Mouse (Mus musculus) testis, adult 2 months (tissue): ENCODE measurements around the gene Dnmt3b. TPM values are rescaled to one million over a fixed set of nuclear protein-coding genes. Genes with fewer than 3 reads are reported as not detected.

ENCODE experiments used
- H3K27ac ChIP-seq: fragments of 200-500 bp; 2 replicates; pipeline ENCODE4 v1.5.1; 2012; ENCODE audit warnings: low read depth, low read length; ENCODE audit not compliant: control insufficient read depth, insufficient read depth
- H3K27me3 ChIP-seq: fragments of 200-500 bp; 2 replicates; pipeline ENCODE4 v1.6.1; 2012; ENCODE audit warnings: mild to moderate bottlenecking, low read length, moderate library complexity; ENCODE audit not compliant: control insufficient read depth, insufficient read depth
- H3K36me3 ChIP-seq: fragments of 200-500 bp; 2 replicates; pipeline ENCODE4 v1.6.1; 2012; ENCODE audit warnings: mild to moderate bottlenecking, low read length; ENCODE audit not compliant: control insufficient read depth, insufficient read depth
- H3K4me1 ChIP-seq: fragments of 200-500 bp; 2 replicates; pipeline ENCODE4 v1.6.1; 2012; ENCODE audit warnings: low read length; ENCODE audit not compliant: control insufficient read depth, insufficient read depth
- H3K4me3 ChIP-seq: fragments of 200-500 bp; 2 replicates; pipeline ENCODE4 v1.5.1; 2012; ENCODE audit warnings: low read depth, mild to moderate bottlenecking, low read length, moderate library complexity, mixed read lengths; ENCODE audit not compliant: control insufficient read depth
- CTCF ChIP-seq: fragments of 200-500 bp; IDR thresholded peaks from 2 replicates; pipeline ENCODE4 v1.5.1; 2012; ENCODE audit warnings: low read depth, mild to moderate bottlenecking, inconsistent platforms, low read length, moderate library complexity; ENCODE audit not compliant: control insufficient read depth, insufficient read depth, insufficient replicate concordance
- POLR2A ChIP-seq: fragments of 200-500 bp; IDR thresholded peaks from 2 replicates; pipeline ENCODE4 v1.6.1; 2012; ENCODE audit warnings: low read depth, mild to moderate bottlenecking, inconsistent platforms, low read length, moderate library complexity; ENCODE audit not compliant: control insufficient read depth
- polyA plus RNA-seq: library from polyadenylated mRNA; depleted of rRNA; stranded (reverse); fragments of >200 nt; gene quantifications from 2 replicates; pipeline ENCODE4 v1.2.3, GENCODE M21; 2012

The Dnmt3b gene
- polyA plus RNA-seq, 1 experiment: 2.9 TPM

- no peak overlapping the region for H3K4me3 ChIP-seq
- H3K27me3 ChIP-seq: no peaks in the 10 kb centered on the region
Measured at GRCm38 (mm10) chr2:153618439-153618838, 30.8 kb upstream of the Dnmt3b start.

DNA sequence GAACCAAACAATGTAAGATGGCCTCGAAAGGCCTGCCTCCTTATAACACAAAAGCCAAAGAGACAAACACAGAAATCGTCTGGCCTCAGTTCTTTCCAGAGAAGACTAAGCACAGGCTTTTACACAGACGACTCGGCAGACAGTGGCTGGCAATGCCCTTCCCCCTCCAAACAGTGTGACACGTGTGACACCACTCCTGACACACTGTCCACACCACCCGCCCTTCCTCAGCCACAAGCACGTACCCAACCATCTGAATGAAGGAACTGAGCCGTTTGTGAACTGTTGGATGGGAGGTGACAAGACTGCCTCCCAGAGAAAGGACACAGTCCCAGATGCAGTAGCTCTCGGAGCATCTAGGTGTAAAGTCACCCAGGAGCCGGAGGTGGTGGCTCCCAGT, 30.4 kb upstream of the Dnmt3b start:
- Histone ChIP-seq H3K36me3 (no peaks in the 10 kb centered on the region; the same call in 1 of the 2 replicates), H3K27me3 (no peaks in the 10 kb centered on the region), H3K4me1 (no peaks in the 10 kb centered on the region), H3K4me3 (no peak overlapping the region), H3K27ac (no peak overlapping the region)
- no peak for TF ChIP-seq POLR2A
- TF ChIP-seq CTCF: no peak

More at GRCm38 (mm10) chr2:153618439-153618838, 30.8 kb upstream of the Dnmt3b start:
- no peaks in the 10 kb centered on the region; the same call in 1 of the 2 replicates for H3K36me3 ChIP-seq
- H3K27ac ChIP-seq: no peak overlapping the region
- H3K4me1 ChIP-seq: no peaks in the 10 kb centered on the region
- no peak for TF ChIP-seq POLR2A

GRCm38 (mm10) chr2:153622449-153622848, 26.8 kb upstream of the Dnmt3b start:
- TF ChIP-seq POLR2A (no peak), CTCF (no peak)
- H3K27ac ChIP-seq: no peak overlapping the region
- H3K4me3 ChIP-seq: no peak overlapping the region
- no peaks in the 10 kb centered on the region for H3K27me3 ChIP-seq
- no peaks in the 10 kb centered on the region for H3K4me1 ChIP-seq
- peaks cover 2% of the 10 kb centered on the region; the same call in 1 of the 2 replicates for H3K36me3 ChIP-seq

DNA sequence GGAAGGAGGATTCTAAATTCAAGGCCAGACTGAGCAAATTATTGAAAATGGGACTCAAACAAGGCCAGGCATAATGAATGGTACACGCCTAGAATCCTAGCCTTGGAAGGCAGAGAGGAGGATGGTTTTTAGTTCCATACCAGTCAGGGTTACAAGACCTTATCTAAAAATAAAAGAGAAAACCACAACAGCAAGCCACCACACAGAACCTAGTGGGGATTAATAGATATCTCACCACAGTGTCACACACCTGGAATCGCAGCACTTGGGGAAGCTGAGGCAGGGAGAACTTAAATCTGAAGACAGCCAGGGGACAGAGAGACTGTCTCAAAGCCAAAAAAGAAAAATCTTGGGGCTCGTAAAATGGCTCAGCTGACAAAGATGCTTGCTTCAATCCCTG, 18.3 kb upstream of the Dnmt3b start:
- Histone ChIP-seq H3K27me3 (no peaks in the 10 kb centered on the region), H3K4me1 (peaks cover 5% of the 10 kb centered on the region), H3K36me3 (peaks cover 2% of the 10 kb centered on the region; the same call in 1 of the 2 replicates), H3K27ac (no peak overlapping the region), H3K4me3 (no peak overlapping the region)
- TF ChIP-seq CTCF (no peak), POLR2A (no peak)

GRCm38 (mm10) chr2:153631976-153632870, 17.0 kb upstream of the Dnmt3b start, which contains the start of gene Commd7:
Commd7 (minus strand) TSS chr2:153632781.
- Histone ChIP-seq H3K27ac (peak within 1 kb of the TSS; percentile 27), H3K4me3 (peak within 1 kb of the TSS; percentile 89), H3K27me3 (no peaks in the 10 kb centered on the region), H3K4me1 (peaks cover 5% of the 10 kb centered on the region), H3K36me3 (no peaks in the 10 kb centered on the region)
- TF ChIP-seq POLR2A: peak; percentile 62
- TF ChIP-seq CTCF: no peak

DNA sequence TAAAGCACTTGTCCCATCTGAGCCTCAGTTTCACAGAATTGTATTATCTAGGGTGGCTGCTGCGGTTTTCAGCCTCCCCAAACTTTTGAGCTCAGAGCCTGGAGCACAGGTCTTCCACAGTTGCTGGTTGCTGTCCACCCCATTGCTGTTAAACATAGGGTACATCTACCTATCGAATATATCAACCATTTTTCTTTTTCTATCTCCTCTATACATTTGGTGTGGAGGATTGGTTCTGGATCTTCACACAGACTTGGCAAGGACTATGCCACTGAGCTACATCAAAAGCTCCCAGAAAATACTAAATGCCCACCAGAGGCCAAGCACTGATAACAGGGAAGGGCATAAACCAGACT, 16.4 kb upstream of the Dnmt3b start:
- Histone ChIP-seq H3K27me3 (no peaks in the 10 kb centered on the region), H3K27ac (peak overlapping the region; percentile 27; the same call in 1 of the 2 replicates), H3K36me3 (no peaks in the 10 kb centered on the region), H3K4me1 (peaks cover 5% of the 10 kb centered on the region), H3K4me3 (peak overlapping the region; percentile 89)
- TF ChIP-seq POLR2A (no peak), CTCF (no peak)

GRCm38 (mm10) chr2:153633259-153633658, 16.0 kb upstream of the Dnmt3b start:
- no peak overlapping the region for H3K27ac ChIP-seq
- no peaks in the 10 kb centered on the region for H3K36me3 ChIP-seq
- H3K4me1 ChIP-seq: peaks cover 5% of the 10 kb centered on the region
- no peaks in the 10 kb centered on the region for H3K27me3 ChIP-seq
- TF ChIP-seq CTCF: no peak
- no peak for TF ChIP-seq POLR2A
- H3K4me3 ChIP-seq: no peak overlapping the region
